Mouse (Mus musculus) brain, adult 2 months (tissue): Measurements from ENCODE around the gene Slc9a3r1.

ENCODE experiments used
- DNase-seq: peaks from one replicate; pipeline ENCODE4 v3.0.0; 2011; ENCODE audit warnings: low read depth, low spot score

The Slc9a3r1 gene

DNA sequence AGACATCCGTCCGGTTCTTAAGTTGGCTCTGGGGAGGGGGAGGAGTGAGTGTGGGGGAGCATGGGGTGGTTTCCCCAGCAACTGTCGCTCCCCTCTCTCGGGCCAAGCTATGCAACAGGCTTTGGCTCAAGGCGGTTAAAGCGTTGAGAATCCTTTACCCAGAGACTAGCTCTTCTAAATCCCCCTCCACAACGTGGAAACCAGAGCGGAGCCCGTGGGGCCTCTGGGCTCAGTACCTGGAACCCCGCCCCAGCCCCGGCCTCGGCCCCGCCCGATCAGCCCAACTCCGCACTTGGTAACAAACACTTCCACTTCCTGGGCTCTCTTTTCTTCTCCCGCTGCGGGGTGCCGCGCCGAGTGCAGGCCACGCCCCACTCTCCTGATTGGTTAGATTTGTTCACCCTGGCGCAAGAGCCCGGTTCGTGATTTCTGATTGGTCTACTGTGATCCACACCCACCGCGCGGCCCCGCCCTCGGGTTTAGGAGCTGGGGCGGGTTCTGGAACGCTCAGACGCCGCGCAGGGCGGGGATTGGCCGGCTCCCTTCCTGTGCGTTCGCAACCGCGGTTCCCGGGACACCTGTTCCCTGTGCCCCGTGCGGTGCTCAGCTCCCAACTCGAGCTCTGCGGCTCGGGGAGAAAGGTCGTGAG lies at the start of gene Slc9a3r1:
TSS of gene Slc9a3r1 (plus strand) at position 510 of the 649 bp plus-strand sequence.
- DNase-seq = peak; percentile 98

GRCm38 (mm10) chr11:115119409-115119808 lies 43.7 kb upstream of the Slc9a3r1 start:
- no peak for DNase-seq

DNA sequence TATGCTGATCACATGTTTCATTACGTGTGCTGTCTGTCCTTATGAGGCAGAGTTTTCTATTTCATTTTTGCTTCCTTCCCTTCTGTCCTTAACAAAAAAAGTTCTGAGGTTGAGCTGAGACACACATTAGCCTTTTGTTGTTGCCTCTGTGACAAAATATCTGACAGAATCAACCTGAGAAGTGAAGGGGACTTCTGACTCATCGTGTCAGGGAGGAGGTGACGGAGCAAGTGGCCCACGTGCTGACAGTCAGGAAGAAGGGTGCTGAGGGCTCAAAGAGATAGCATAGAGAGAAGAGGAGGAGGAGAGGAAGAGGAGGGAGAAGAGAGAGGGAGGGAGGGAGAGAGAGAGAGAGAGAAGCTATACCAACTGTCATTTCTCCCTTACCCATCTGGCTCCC lies 34.7 kb upstream of the Slc9a3r1 start:
- DNase-seq = peak; percentile 36

GRCm38 (mm10) chr11:115129508-115130126 lies 33.5 kb upstream of the Slc9a3r1 start:
- DNase-seq = no peak

- DNase-seq = no peak
These were observed 31.3 kb upstream of the Slc9a3r1 start for GRCm38 (mm10) chr11:115131768-115132381.

DNA sequence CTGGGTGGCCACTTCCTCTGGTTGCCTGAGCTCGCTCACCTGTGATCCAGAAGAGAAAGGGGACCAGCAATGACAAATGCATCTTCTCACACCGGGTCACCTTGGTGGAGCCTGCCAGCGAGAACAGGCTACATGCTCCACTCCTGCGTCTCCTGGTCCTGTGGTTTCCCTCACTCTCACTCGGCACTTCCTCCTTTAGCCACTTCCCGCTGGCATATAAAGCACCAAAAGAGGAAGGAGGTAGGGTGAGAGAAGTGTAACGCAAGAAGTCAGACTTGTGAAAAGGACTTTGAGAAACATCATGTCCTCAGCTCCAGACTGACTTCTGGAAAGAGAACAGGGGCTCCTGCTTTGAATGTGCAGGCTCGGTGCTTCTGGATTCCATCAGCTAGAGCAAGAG lies 29.3 kb upstream of the Slc9a3r1 start, which contains the start of gene Cd300lf:
TSS of gene Cd300lf (minus strand) at position 193 of the 400 bp plus-strand sequence.
- DNase-seq = peak; percentile 43

- no peak for DNase-seq
These were observed 24.4 kb upstream of the Slc9a3r1 start for GRCm38 (mm10) chr11:115138597-115139262.

DNA sequence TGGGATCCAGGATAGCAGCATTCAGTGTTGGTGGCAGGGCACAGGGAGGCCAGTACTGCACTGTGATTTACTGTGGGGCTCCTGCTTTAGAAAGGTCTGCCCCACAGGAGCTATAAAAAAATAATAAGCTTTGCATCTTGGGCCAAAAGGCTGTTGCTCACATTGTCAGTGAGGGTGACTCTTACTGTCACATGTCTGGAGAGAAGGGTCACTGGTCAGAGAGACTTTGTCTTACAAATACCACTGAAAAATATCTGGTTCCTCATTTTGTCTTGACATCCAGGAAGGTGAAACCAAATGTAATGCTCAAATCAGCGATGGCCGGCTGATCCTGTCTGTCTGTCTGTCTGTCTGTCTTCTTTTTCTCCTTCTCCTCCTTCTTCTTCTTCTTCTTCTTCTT lies 21.2 kb upstream of the Slc9a3r1 start:
- no peak for DNase-seq

GRCm38 (mm10) chr11:115147813-115148212 lies 15.3 kb upstream of the Slc9a3r1 start:
- no peak for DNase-seq

DNA sequence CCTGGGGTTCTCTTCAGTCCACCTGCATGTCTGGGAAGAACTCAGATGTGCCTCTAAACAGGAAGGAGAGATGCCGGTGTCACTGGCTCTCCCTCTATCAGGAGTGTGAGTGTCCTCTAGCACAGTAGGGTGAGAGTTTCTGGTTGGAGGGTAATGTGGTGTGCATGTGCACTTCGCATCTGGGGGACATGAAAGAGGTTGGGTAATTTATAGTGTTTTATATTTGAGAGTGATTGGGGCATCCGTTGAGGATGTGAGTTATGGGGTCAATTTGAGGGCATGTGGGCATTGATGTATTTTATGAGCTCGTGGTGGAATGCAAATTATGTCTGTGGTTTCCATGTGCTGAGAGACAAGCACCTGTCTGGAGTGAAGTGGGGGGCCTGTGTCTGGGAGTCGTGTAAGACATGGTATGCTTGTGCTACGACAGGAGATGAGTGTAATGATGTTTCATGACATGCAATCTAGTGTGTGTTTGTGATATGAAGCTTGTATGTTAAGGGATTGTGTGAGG lies 12.3 kb upstream of the Slc9a3r1 start:
- DNase-seq = no peak

DNA sequence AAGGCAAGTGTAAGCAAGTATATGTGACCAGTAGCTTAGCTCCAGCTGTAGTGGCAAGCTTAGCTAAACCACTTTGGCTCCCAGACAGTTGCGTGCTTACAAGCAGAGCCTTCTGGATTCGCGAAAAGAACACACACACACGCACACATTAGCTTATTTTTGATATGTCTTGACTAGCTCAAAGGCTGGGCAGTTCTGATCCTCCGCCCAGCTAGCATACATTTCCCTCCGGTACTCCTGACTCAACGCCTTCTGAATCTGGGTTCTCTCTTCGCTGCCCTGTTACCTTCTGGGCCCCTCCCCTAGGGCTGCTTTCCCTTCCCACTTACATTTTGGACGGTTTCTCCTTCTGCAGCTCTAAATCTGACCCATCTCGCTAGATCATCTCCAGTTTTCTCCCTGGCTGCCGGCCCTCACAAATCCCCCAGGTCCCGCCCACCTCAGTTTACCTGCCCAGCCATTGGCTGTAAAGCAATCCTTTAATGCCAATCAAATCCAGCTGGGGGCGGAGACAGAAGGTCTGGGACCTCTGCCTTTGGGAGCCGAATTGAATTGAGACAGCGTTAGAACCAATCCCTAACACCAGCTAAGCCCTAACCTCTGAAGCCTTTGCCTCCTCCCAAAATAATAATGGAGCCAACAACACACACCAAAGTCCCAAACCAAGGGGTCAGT lies 11.2 kb upstream of the Slc9a3r1 start:
- peak; percentile 91 for DNase-seq

DNA sequence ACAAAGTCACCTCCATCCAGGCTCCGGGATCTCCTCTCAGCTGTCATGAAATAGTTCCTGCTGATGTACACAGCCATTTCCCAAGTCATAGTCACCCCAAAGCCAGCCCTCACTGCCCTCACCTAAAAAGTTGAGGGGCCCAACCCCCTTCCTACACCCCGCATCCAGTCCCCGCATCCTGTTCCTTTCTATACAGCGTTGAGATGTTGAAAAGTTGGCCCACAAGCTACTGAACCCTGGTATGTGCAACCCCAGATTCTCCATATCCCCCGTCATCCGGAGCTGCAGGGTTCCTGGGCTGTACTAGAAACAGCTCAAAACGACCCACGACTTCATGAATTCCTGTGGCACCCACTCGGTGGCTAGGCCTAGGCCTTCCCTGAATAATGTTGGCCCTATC lies 10.1 kb upstream of the Slc9a3r1 start:
- no peak for DNase-seq

DNA sequence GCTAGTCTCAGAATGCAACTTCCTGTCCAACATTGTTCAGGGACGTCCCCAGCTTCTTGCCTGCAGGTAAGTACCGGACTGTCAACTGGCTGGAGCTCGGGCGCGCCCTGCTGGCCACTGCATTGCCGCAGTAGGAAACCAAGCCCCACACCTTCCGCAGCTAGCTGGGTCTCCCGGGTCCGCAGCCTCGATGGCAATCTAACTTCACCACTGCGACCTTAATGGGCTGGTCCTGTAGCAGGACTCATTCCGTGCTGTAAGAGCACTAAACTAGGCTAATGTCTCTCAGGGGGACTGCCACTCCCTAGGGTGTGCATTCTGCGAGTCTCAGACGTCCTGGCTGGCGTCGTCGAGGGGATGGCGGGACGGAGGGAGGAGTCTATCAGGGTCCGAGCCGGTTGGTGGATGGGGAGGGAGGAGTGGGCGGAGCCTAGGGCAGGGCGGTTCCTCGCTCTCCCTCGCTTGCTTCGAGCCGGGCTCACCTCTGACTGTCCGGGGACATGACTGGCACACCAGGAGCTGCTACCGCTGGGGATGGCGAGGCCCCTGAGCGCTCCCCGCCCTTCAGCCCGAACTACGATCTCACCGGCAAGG lies 9.3 kb upstream of the Slc9a3r1 start:
- DNase-seq = peak; percentile 82

GRCm38 (mm10) chr11:115155053-115155634 lies 8.0 kb upstream of the Slc9a3r1 start:
- DNase-seq = no peak

GRCm38 (mm10) chr11:115157933-115158719 lies 5.0 kb upstream of the Slc9a3r1 start:
- no peak for DNase-seq

- peak; percentile 76 for DNase-seq
These were observed 2.9 kb upstream of the Slc9a3r1 start for GRCm38 (mm10) chr11:115160016-115160797.

DNA sequence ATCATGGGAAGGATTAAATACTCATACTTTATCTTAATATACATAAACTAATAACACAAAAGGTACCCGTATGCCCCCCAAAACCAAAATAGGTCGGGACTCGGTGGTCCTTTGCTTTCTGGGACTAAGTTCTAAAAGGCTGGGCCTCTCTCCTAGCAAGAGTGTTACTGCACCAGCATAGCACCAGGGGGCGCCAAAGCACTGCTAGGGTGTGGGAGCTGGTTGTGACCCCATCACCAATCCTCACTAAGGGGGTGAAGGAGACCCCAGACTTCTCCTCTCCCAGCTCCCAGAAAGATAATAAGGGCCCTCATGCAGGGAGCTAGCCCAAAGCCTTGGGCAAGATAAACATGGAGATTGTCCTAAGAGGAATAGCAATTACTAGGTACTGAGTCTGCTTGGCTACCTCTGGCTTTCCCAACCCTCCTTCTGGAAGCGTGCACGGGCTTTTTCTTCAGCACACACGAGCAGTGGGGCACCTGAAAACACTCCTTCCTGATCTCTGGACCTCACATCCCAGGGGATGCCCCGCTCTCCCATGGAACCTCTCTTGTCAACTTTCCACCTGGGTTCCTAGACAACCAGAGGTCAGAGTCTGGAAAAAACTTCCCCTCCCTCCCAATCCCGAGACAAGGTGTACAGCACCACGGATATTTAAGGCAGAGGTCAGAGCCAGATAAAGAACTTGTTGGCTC lies 2.1 kb upstream of the Slc9a3r1 start:
- DNase-seq = peak; percentile 65

DNA sequence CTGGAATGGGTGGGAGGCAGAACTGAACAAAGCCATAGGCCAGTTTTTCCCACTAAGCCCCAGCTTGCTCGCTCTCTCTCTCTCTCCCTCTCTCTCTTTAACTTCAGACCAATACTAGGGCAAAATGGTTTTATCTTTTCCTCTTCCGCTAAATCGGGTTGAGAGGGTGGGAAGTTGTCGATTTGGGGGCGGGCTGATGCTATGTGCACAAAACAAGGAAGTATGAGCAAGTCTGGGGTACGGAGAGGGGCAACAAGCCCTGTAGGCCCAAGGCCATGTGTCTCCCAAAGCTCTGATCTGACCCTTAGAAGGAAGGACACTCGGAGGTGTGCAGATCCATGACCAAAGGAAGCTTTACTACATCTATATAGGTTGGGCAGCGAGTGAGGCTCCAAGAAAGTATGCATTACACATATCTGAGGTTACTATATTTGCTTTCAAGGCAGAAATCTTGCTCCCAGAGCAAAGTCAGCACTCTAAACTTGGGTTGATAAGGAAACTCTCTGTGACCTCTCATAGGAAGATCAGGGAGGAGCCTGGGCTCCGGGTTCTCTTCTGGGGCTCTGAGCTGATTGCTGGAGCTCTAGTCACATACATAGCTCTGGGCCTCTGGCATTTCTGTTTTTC lies 1.4 kb upstream of the Slc9a3r1 start:
- no peak for DNase-seq
